Comparison of ENCODE assay signal across 13 mouse cellular contexts in genomic region chr3:101146126-101146772, GRCm38 (mm10). TPM values are rescaled to one million over a fixed set of nuclear protein-coding genes. Genes with fewer than 3 reads are reported as not detected.
A peak's percentile ranks its signal among the peaks of the same experiment; 100 is the strongest.
DNase-seq lines count a peak whose midpoint lies in the region; ATAC-seq and TF ChIP-seq lines count a peak whose summit lies in the region.
"Had no signal": no experiment of that assay in that cellular context is flagged by ENCODE, and none has a peak within 500 bp of the region (broad histone marks: within the 10 kb centered on the region; RNA-seq: fewer than 3 reads in every experiment).

No protein-coding gene starts in this region.

- no peak for DNase-seq in embryonic facial prominence, embryonic 10.5 days (ENCODE audit: low spot score)
- peak; percentile 85 for DNase-seq in midbrain, embryonic 11.5 days (ENCODE audit: low spot score, missing footprints)
- no peak for DNase-seq in midbrain, embryonic 10.5 days (ENCODE audit: low spot score)
- DNase-seq in hindbrain, postnatal 0 days (ENCODE audit: low spot score) = peak; percentile 17
- DNase-seq in left cerebral cortex, postnatal 10 days (ENCODE audit: extremely low spot score in 1 of 2, low spot score in 2 of 2) = no peak
- DNase-seq in B cell, adult 2 months = no peak
- DNase-seq: heart, postnatal 4 days; thymus, adult 18-20 months had no signal

- H3K4me3 ChIP-seq in embryonic facial prominence, embryonic 13.5 days = no peak overlapping the region
- no peak overlapping the region for H3K4me3 ChIP-seq in embryonic facial prominence, embryonic 10.5 days
- H3K4me3 ChIP-seq in midbrain, embryonic 11.5 days (ENCODE audit: low read depth, low read length) = no peak overlapping the region
- no peak overlapping the region for H3K4me3 ChIP-seq in midbrain, embryonic 10.5 days
- no peak overlapping the region for H3K4me3 ChIP-seq in hindbrain, postnatal 0 days (ENCODE audit: low read length)
- no peak overlapping the region for H3K4me3 ChIP-seq in olfactory bulb, adult 2 months (ENCODE audit: insufficient read depth, low read depth, low read length)
- H3K4me3 ChIP-seq: limb, embryonic 10.5 days had no signal

- H3K4me2 ChIP-seq in embryonic facial prominence, embryonic 13.5 days = no peak overlapping the region
- no peak overlapping the region; the same call in 1 of the 2 replicates for H3K4me2 ChIP-seq in midbrain, embryonic 11.5 days
- peak overlapping the region; percentile 47 for H3K4me2 ChIP-seq in hindbrain, postnatal 0 days (ENCODE audit: low read depth, low read length)

- no peak for TF ChIP-seq CTCF in hindbrain, postnatal 0 days (IDR thresholded peaks at IDR 0.05; ENCODE audit: low read depth)
- TF ChIP-seq CTCF in olfactory bulb, adult 2 months (IDR thresholded peaks at IDR 0.05; ENCODE audit: insufficient read depth, low read depth, low read length) = no peak

- ATAC-seq in embryonic facial prominence, embryonic 13.5 days (ENCODE audit: insufficient number of reproducible peaks, insufficient read depth, low FRiP score, low TSS enrichment, low read depth) = no peak
- 0 out of 2 replicates have a peak, but pooled peaks have one; percentile 2 for ATAC-seq in midbrain, embryonic 11.5 days (ENCODE audit: low FRiP score)
- peak; percentile 12; the same call in 1 of the 2 replicates for ATAC-seq in hindbrain, postnatal 0 days

- no peaks in the 10 kb centered on the region for H3K36me3 ChIP-seq in embryonic facial prominence, embryonic 13.5 days
- no peaks in the 10 kb centered on the region for H3K36me3 ChIP-seq in embryonic facial prominence, embryonic 10.5 days (replicated peaks)
- no peaks in the 10 kb centered on the region for H3K36me3 ChIP-seq in midbrain, embryonic 11.5 days (ENCODE audit: control insufficient read depth, insufficient read depth, low read length)
- H3K36me3 ChIP-seq in midbrain, embryonic 10.5 days = no peaks in the 10 kb centered on the region
- no peaks in the 10 kb centered on the region for H3K36me3 ChIP-seq in hindbrain, postnatal 0 days (ENCODE audit: insufficient read depth, low read length)
- H3K36me3 ChIP-seq: limb, embryonic 10.5 days had no signal

- peaks cover 27% of the 10 kb centered on the region for H3K4me1 ChIP-seq in embryonic facial prominence, embryonic 13.5 days
- peaks cover 21% of the 10 kb centered on the region for H3K4me1 ChIP-seq in embryonic facial prominence, embryonic 10.5 days
- H3K4me1 ChIP-seq in midbrain, embryonic 11.5 days (ENCODE audit: control insufficient read depth, insufficient read depth, low read length) = peaks cover 16% of the 10 kb centered on the region
- H3K4me1 ChIP-seq in midbrain, embryonic 10.5 days = peaks cover 25% of the 10 kb centered on the region
- peaks cover 12% of the 10 kb centered on the region; the same call in 1 of the 2 replicates for H3K4me1 ChIP-seq in hindbrain, postnatal 0 days (ENCODE audit: insufficient read depth, low read length)
- H3K4me1 ChIP-seq in olfactory bulb, adult 2 months (ENCODE audit: control insufficient read depth, insufficient read depth, low read length) = peaks cover 13% of the 10 kb centered on the region

- no peaks in the 10 kb centered on the region for H3K9me3 ChIP-seq in embryonic facial prominence, embryonic 13.5 days
- peaks cover 4% of the 10 kb centered on the region; the same call in 1 of the 2 replicates for H3K9me3 ChIP-seq in embryonic facial prominence, embryonic 10.5 days
- H3K9me3 ChIP-seq in midbrain, embryonic 11.5 days (ENCODE audit: control insufficient read depth, low read length) = no peaks in the 10 kb centered on the region
- peaks cover 6% of the 10 kb centered on the region; the same call in 1 of the 2 replicates for H3K9me3 ChIP-seq in midbrain, embryonic 10.5 days (replicated peaks)
- H3K9me3 ChIP-seq in hindbrain, postnatal 0 days (ENCODE audit: low read length) = no peaks in the 10 kb centered on the region
- H3K9me3 ChIP-seq: limb, embryonic 10.5 days had no signal

- intact Hi-C loops in left cerebral cortex, postnatal 10 days (cut with DNase I) = no loop called here

- WGBS in embryonic facial prominence, embryonic 13.5 days = 69% methylated on average over 7 of the region's 7 CpGs
- WGBS in embryonic facial prominence, embryonic 10.5 days = 77% methylated on average over 7 of the region's 7 CpGs
- 73% methylated on average over 7 of the region's 7 CpGs for WGBS in midbrain, embryonic 11.5 days
- WGBS in midbrain, embryonic 10.5 days = 81% methylated on average over 7 of the region's 7 CpGs
- WGBS in hindbrain, postnatal 0 days = 47% methylated on average over 7 of the region's 7 CpGs
- 64% methylated on average over 7 of the region's 7 CpGs for WGBS in olfactory bulb, adult 2 months

- TF ChIP-seq POLR2A in olfactory bulb, adult 2 months (IDR thresholded peaks at IDR 0.05; ENCODE audit: insufficient read depth, low read depth, low read length) = no peak

- 0 out of 2 replicates have a peak overlapping the region, but pooled peaks have one; percentile 22 for H3K27ac ChIP-seq in embryonic facial prominence, embryonic 13.5 days
- no peak overlapping the region for H3K27ac ChIP-seq in embryonic facial prominence, embryonic 10.5 days (replicated peaks)
- 0 out of 2 replicates have a peak overlapping the region, but pooled peaks have one; percentile 5 for H3K27ac ChIP-seq in midbrain, embryonic 11.5 days (ENCODE audit: low read depth, low read length)
- no peak overlapping the region for H3K27ac ChIP-seq in midbrain, embryonic 10.5 days (replicated peaks)
- H3K27ac ChIP-seq in hindbrain, postnatal 0 days = peak overlapping the region; percentile 81
- peak overlapping the region; percentile 33; the same call in 1 of the 2 replicates for H3K27ac ChIP-seq in olfactory bulb, adult 2 months (ENCODE audit: insufficient read depth, low read depth, low read length)
- H3K27ac ChIP-seq: kidney, postnatal 0 days; limb, embryonic 10.5 days; liver, embryonic 14.5 days had no signal

- H3K27me3 ChIP-seq in embryonic facial prominence, embryonic 13.5 days = no peaks in the 10 kb centered on the region
- H3K27me3 ChIP-seq in embryonic facial prominence, embryonic 10.5 days (replicated peaks; ENCODE audit: low read depth, poor library complexity, severe bottlenecking) = 0 out of 2 replicates have a peak, but pooled peaks cover 4% of the 10 kb centered on the region
- no peaks in the 10 kb centered on the region for H3K27me3 ChIP-seq in midbrain, embryonic 11.5 days (ENCODE audit: control insufficient read depth, insufficient read depth, low read length)
- H3K27me3 ChIP-seq in midbrain, embryonic 10.5 days (ENCODE audit: low read depth, poor library complexity, severe bottlenecking) = no peaks in the 10 kb centered on the region; the same call in 1 of the 2 replicates
- H3K27me3 ChIP-seq in hindbrain, postnatal 0 days (ENCODE audit: insufficient read depth, low read length) = no peaks in the 10 kb centered on the region

- no peak overlapping the region for H3K9ac ChIP-seq in embryonic facial prominence, embryonic 13.5 days
- no peak overlapping the region for H3K9ac ChIP-seq in midbrain, embryonic 11.5 days (ENCODE audit: low read length)
- H3K9ac ChIP-seq in hindbrain, postnatal 0 days (replicated peaks; ENCODE audit: low read length) = no peak overlapping the region
- H3K9ac ChIP-seq: liver, embryonic 14.5 days had no signal

RNA-seq across cellular contexts. Expression of gene Ptgfrn, which starts 36.2 kb away (rescaled TPM):
- 8.7 and 9.4 TPM in 2 replicates for polyA plus RNA-seq in embryonic facial prominence, embryonic 13.5 days (2015; fragmentation: Nextera tagmentation; extraction: Ambion mirVana)
- 3.9 and 4.1 TPM in 2 replicates for polyA plus RNA-seq in embryonic facial prominence, embryonic 10.5 days (2016; fragmentation: Nextera tagmentation; extraction: Ambion mirVana)
- polyA plus RNA-seq in midbrain, embryonic 11.5 days (2014; fragmentation: Nextera tagmentation; extraction: Ambion mirVana) = 2.3 and 2.6 TPM in 2 replicates
- polyA plus RNA-seq in midbrain, embryonic 10.5 days (2016; fragmentation: Nextera tagmentation; extraction: Ambion mirVana) = 1.9 TPM in 2 replicates
- 51.0 and 52.5 TPM in 2 replicates for total RNA-seq in hindbrain, postnatal 0 days (2014; rRNA removed)
- 3.9 and 4.1 TPM in 2 replicates for polyA plus RNA-seq in hindbrain, postnatal 0 days (2015; fragmentation: Nextera tagmentation; extraction: Ambion mirVana)
- polyA plus RNA-seq in olfactory bulb, adult 2 months (2012; ENCODE audit: insufficient read depth, insufficient read length, low replicate concordance, missing spikeins) = not detected in 2 replicates
- total RNA-seq in left cerebral cortex, postnatal 10 days (2021) = 10 to 100 TPM; 43.3 to 46.2 TPM

Comparison
In these comparisons a context has a peak if more than half of its experiments do, and no peak if none do; other contexts are left out.
1. H3K27ac ChIP-seq: peak in embryonic facial prominence, embryonic 13.5 days (single experiment), midbrain, embryonic 11.5 days (single experiment), hindbrain, postnatal 0 days (single experiment) and olfactory bulb, adult 2 months (single experiment); none in embryonic facial prominence, embryonic 10.5 days (single experiment) and midbrain, embryonic 10.5 days (single experiment).
2. DNase-seq: peak in midbrain, embryonic 11.5 days (single experiment) and hindbrain, postnatal 0 days (single experiment); none in embryonic facial prominence, embryonic 10.5 days (single experiment), midbrain, embryonic 10.5 days (single experiment), left cerebral cortex, postnatal 10 days (0 of 2) and B cell, adult 2 months (0 of 2).